Mouse (Mus musculus) liver, embryonic 15.5 days (tissue): Measurements from ENCODE around the gene Pnma5. TPM values are rescaled to one million over a fixed set of nuclear protein-coding genes. Genes with fewer than 3 reads are reported as not detected.
"Not testable (repeated sequence)": the region's sequence is repeated elsewhere in the genome, so short reads cannot be mapped to it uniquely, and the experiment has no call there.

ENCODE experiments used
- ATAC-seq: fragments of 200-750 bp; cut with Nextera tagmentation; 2 replicates; pipeline ENCODE4 v1.8.0; 2017; ENCODE audit warnings: moderate number of reproducible peaks, mild to moderate bottlenecking, moderate library complexity; ENCODE audit not compliant: insufficient read depth
- H3K27ac ChIP-seq: fragments of 300-500 bp; sonication (generic); replicated peaks from 2 replicates; pipeline ENCODE4 v1.5.1; 2015; ENCODE audit warnings: mild to moderate bottlenecking, inconsistent platforms
- H3K27me3 ChIP-seq: fragments of 300-500 bp; sonication (generic); 2 replicates; pipeline ENCODE4 v1.6.1; 2015; ENCODE audit warnings: mild to moderate bottlenecking, inconsistent platforms
- H3K36me3 ChIP-seq: fragments of 300-500 bp; sonication (generic); replicated peaks from 2 replicates; pipeline ENCODE4 v1.6.1; 2015; ENCODE audit warnings: moderate library complexity, mild to moderate bottlenecking, inconsistent platforms
- H3K4me1 ChIP-seq: fragments of 300-500 bp; sonication (generic); replicated peaks from 2 replicates; pipeline ENCODE4 v1.6.1; 2015; ENCODE audit warnings: inconsistent platforms
- H3K4me2 ChIP-seq: fragments of 300-500 bp; sonication (generic); 2 replicates; pipeline ENCODE4 v1.6.1; 2015; ENCODE audit warnings: moderate library complexity, mild to moderate bottlenecking, inconsistent platforms
- H3K4me3 ChIP-seq: fragments of 300-500 bp; sonication (generic); replicated peaks from 2 replicates; pipeline ENCODE4 v1.5.1; 2015; ENCODE audit warnings: mild to moderate bottlenecking, inconsistent platforms
- H3K9ac ChIP-seq: fragments of 300-500 bp; sonication (generic); 2 replicates; pipeline ENCODE4 v1.6.1; 2015; ENCODE audit warnings: moderate library complexity, mild to moderate bottlenecking, inconsistent platforms
- H3K9me3 ChIP-seq: fragments of 300-500 bp; sonication (generic); replicated peaks from 2 replicates; pipeline ENCODE4 v1.6.1; 2016; ENCODE audit warnings: inconsistent platforms
- WGBS: fragments of 180-500 bp; shearing (Covaris S2); methylation state at CpG from one replicate; pipeline ENCODE4 v1.1.7; 2015; ENCODE audit warnings: mixed read lengths; ENCODE audit not compliant: insufficient replicate concordance; 5-methylcytosine and 5-hydroxymethylcytosine counted together
- polyA plus RNA-seq: library from polyadenylated mRNA; unstranded; fragments of >200 nt; fragmentation: Nextera tagmentation; extraction: Ambion mirVana; gene quantifications from 2 replicates; pipeline ENCODE4 v1.2.1, GENCODE M21; 2015

The Pnma5 gene
- 0.06 TPM in 1 of 2 replicates, not detected in the other for polyA plus RNA-seq

DNA sequence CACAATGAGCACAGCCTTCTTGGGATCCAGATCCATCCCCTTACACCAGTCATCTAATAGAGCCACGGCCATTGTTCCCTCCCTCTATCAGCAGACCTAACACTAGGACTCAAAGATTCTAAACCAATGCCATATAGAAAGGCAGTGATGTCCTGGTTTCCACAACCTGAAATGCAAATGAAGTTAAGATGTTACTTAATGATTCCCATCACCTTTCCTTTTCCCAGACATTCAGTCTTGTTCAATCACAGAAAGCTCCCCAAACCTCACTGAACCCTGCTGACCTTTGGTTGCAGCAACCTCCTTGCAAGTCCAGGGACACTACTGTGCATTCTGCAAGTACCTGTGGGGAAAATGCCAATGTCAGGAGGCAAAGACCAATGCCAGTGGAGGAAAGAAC lies at the start of gene Pnma5:
Pnma5 (minus strand) TSS at position 101 of the 400 bp plus-strand sequence.
- H3K4me3 ChIP-seq, result no peak within 1 kb of the TSS
- no peaks in the 10 kb centered on the region for H3K36me3 ChIP-seq
- H3K9ac ChIP-seq, result no peak within 1 kb of the TSS
- no peak for ATAC-seq
- peaks cover 7% of the 10 kb centered on the region; the same call in 1 of the 2 replicates for H3K27me3 ChIP-seq
- H3K9me3 ChIP-seq, result no peaks in the 10 kb centered on the region
- no peaks in the 10 kb centered on the region for H3K4me1 ChIP-seq
- H3K27ac ChIP-seq, result no peak within 1 kb of the TSS
- no peak within 1 kb of the TSS for H3K4me2 ChIP-seq
- WGBS, result 49% methylated on average over 1 of the region's 1 CpGs

DNA sequence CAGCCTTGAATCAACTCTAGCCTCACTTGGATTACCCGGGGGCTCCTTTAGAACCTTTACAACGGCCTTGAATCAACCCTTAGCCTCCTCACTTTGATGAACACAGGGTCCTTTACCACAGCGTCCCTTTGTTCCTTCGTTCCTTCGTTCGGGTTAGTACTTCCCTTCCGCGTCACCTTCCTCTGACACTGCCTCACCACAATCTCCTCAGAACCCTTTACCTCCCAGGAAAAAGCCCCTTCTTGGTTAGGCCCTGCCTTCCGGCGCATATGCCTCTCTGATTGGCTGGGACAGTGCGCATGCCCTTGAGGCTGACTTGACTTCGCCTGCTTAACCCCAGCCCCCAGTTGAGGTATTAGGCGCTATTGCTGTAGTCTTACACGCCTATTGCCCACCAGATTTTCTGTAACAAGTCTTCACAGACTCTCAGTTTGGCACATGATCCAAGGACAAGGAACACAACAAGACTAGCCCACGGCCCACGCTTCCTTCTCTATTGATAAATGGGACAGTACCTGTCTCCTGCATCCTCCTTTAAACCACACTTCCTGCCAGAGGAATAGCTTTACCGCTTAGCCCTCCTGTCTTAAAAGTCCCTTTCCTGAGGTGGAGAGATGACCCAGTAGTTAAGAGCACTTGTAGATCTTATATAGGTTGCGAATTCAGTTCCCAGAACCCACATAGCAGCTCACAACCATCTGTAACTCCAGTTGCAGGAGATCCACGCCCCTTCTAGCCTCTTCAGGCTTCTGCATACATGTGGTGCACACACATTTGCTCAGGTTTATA lies 45.6 kb upstream of the Pnma5 start, which contains the start of gene Xlr4a:
Xlr4a (minus strand) TSS at position 212 of the 789 bp plus-strand sequence.
- H3K27me3 ChIP-seq, H3K4me2 ChIP-seq, H3K9ac ChIP-seq, H3K27ac ChIP-seq, H3K4me3 ChIP-seq, H3K36me3 ChIP-seq, ATAC-seq, H3K4me1 ChIP-seq, H3K9me3 ChIP-seq: not testable (repeated sequence)
- WGBS, result 48% methylated on average over 19 of the region's 19 CpGs

DNA sequence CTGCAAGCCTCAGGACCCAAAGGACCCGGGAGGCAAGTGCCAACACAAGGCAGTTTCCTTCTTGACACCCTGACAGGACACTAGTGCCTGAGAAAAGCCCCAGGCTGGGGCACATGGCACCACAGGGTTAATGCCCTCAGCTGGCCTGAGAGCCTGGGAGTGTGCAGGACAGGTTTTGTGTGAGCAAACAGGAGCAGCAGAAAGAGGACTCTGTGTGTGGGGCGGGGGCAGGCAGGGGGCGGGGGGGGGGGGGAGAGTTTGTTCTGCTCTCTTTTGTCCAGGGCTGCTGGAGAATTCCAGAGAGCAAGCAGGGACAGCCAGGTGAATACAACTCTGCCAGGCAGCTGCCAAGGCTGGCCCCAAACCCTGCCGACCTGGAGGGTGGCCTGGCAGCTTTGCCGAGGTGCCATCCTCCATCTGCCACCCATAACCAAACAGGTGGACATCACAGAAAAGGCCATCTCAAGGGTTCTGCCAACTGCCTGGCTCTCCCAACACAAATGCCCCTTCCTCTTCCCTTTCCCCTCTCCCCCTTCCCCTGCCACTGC lies 29.9 kb upstream of the Pnma5 start:
- H3K4me1 ChIP-seq, H3K36me3 ChIP-seq, H3K27me3 ChIP-seq, H3K27ac ChIP-seq, H3K4me2 ChIP-seq, H3K9me3 ChIP-seq, H3K4me3 ChIP-seq, H3K9ac ChIP-seq, ATAC-seq: not testable (repeated sequence)
- WGBS, result 29% methylated on average over 1 of the region's 5 CpGs

DNA sequence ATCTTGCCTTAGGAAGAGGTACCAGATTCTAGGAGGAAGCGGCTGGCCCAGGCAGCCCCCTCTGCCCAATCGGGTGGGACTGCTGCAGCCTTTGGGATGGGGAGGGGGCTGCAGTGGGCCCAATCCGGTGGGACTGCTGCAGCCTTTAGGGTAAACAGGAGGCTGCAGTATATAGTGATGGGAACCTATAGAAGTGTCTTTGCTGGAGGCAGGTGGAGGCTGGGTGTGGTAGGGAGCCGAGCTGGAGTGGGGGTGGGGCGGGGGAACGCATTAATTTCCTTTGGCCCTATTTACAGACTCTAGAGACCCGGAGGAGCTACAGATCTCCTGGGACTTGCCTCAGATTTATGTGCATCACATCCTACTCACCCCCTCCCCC lies 27.5 kb upstream of the Pnma5 start, which contains the start of gene Pnma3:
Pnma3 (plus strand) TSS at position 373 of the 379 bp plus-strand sequence.
- ATAC-seq, result no peak
- no peak within 1 kb of the TSS for H3K4me3 ChIP-seq
- peaks cover 9% of the 10 kb centered on the region; the same call in 1 of the 2 replicates for H3K27me3 ChIP-seq
- 22% methylated on average over 7 of the region's 7 CpGs for WGBS
- H3K4me1 ChIP-seq, result no peaks in the 10 kb centered on the region
- H3K9me3 ChIP-seq, result no peaks in the 10 kb centered on the region
- H3K9ac ChIP-seq, result no peak within 1 kb of the TSS
- H3K27ac ChIP-seq, result no peak within 1 kb of the TSS
- no peak within 1 kb of the TSS for H3K4me2 ChIP-seq
- H3K36me3 ChIP-seq, result no peaks in the 10 kb centered on the region

DNA sequence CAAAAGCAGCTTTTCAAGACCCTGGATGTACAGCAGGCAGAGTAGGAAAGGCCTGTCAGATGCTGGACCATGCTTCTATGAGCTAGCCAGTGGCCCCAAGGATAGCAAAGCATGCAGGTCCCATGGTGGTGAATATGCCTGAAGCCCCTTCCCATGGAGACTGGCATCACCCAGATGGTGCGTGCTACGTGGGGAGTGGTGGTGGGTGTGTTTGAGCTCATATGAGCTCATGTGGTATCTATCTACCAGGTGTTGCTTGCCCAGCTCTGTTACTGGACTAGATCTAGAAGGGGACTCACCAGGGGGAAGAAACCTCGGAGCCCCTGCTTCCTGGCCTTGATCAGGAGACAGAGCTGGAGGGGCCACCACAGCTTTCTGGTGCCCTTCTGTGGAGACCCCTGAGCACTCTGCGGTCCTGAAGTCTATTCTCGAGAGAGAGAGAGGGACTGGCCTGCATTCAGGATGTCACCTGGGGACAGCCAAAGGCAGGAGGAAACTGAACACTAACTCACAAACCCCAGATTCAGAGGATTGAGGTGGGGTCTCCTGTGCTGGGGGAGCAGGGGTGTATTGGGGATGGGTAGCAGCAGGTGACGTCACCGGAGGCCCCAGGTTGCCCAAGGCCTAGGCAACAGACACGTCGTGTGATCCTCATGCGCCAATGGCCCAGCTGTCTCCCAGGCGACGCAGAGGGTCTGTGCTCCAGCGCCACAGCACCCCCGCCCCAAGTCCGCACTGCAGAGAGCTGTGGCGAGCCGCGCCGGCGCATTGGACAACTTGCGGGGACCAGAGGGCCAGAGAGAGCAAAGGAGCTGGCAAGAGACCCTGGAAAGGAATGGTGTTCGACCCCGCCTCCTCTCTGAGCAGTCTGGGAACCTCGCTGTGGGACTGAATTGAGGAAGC lies 26.9 kb upstream of the Pnma5 start:
- no peak for ATAC-seq
- H3K9me3 ChIP-seq, result no peaks in the 10 kb centered on the region
- WGBS, result 34% methylated on average over 24 of the region's 24 CpGs
- H3K27ac ChIP-seq, result no peak overlapping the region
- H3K27me3 ChIP-seq, result peaks cover 9% of the 10 kb centered on the region; the same call in 1 of the 2 replicates
- no peaks in the 10 kb centered on the region for H3K4me1 ChIP-seq
- H3K9ac ChIP-seq, result no peak overlapping the region
- no peak overlapping the region for H3K4me2 ChIP-seq
- no peaks in the 10 kb centered on the region for H3K36me3 ChIP-seq
- no peak overlapping the region for H3K4me3 ChIP-seq

DNA sequence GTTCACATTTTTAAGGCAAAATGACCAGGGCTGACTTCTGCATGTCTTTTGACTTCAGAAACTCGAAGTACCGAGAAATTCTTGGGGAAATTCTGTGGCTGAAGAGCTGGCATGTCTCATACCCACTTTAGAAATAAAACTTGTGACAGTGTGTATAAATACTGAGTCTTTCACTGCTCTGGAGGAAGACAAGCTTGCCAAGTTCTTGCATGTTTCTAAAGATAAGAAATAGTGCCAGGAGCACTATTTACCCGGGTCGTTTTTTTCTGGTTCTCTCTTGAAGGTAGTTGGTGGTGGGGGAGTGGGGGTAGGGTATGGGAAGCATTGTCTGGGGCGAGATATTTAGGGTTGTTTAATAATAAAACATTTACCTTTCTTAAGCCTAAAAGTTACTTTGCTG lies 25.4 kb upstream of the Pnma5 start:
- Histone ChIP-seq H3K27me3 (peaks cover 9% of the 10 kb centered on the region; the same call in 1 of the 2 replicates), H3K9ac (no peak overlapping the region), H3K36me3 (no peaks in the 10 kb centered on the region), H3K4me2 (no peak overlapping the region), H3K9me3 (no peaks in the 10 kb centered on the region), H3K4me1 (no peaks in the 10 kb centered on the region), H3K27ac (no peak overlapping the region), H3K4me3 (no peak overlapping the region)
- ATAC-seq, result no peak
- 30% methylated on average over 5 of the region's 5 CpGs for WGBS

DNA sequence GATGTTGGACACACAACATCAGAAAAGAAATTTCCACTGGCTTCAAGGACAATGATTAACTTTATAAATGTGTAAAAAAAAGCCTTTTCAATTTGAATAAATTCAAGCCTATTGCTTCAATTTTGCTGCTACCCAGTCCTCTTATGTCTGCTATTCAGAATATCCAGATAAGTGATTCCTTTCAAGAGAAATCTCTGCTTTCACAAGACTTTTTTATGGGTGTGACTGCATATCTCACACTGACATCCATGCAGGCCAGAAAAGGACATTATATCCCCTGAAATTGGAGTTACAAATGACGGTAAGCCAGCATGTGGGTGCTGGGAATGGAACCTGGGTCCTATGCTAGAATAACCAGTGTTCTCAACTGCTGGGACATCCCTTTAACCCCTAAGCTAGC lies 24.6 kb upstream of the Pnma5 start:
- WGBS, result 31% methylated on average over 1 of the region's 1 CpGs
- Histone ChIP-seq H3K9me3 (no peaks in the 10 kb centered on the region), H3K27me3 (peaks cover 9% of the 10 kb centered on the region; the same call in 1 of the 2 replicates), H3K4me3 (no peak overlapping the region), H3K27ac (no peak overlapping the region), H3K36me3 (no peaks in the 10 kb centered on the region), H3K4me2 (no peak overlapping the region), H3K9ac (no peak overlapping the region), H3K4me1 (no peaks in the 10 kb centered on the region)
- no peak for ATAC-seq

DNA sequence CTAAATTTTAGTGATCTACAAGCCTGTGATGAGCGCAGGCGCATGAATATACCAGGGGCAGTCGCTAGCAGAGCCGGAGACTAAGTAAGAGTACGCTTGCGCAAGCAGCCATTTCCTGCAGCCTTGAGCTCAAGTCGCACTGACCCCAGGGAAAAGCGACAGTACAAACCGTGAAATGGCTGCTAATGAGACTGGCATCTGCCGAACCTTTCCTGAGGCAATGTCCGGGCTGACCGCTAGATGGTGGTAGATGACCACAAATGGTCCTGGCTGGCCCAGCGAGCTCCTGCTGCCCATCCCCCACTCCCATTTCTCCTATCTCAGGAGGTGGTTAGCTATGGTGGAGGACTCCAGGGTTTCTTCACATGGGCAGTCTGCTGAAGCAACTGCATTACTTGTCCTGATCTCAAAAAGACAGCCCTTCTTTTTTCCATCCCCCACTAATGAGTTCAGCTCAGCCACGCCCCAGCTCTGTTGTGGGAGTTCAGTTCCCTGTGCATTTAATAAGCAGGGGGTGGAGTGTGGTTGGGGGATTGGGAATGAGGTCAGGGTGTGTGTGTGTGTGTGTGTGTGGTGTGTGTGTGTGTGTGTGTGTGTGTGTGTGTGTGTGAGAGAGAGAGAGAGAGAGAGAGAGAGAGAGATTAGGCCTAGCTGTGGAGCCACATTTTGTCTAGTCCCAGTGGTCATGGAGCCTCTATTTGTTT lies 17.1 kb upstream of the Pnma5 start:
- no peak overlapping the region for H3K9ac ChIP-seq
- H3K4me2 ChIP-seq, result peak overlapping the region; percentile 25
- no peaks in the 10 kb centered on the region for H3K27me3 ChIP-seq
- H3K27ac ChIP-seq, result no peak overlapping the region
- no peaks in the 10 kb centered on the region for H3K9me3 ChIP-seq
- no peaks in the 10 kb centered on the region for H3K4me1 ChIP-seq
- H3K4me3 ChIP-seq, result no peak overlapping the region
- H3K36me3 ChIP-seq, result no peaks in the 10 kb centered on the region
- ATAC-seq, result peak; percentile 67
- 13% methylated on average over 14 of the region's 14 CpGs for WGBS

DNA sequence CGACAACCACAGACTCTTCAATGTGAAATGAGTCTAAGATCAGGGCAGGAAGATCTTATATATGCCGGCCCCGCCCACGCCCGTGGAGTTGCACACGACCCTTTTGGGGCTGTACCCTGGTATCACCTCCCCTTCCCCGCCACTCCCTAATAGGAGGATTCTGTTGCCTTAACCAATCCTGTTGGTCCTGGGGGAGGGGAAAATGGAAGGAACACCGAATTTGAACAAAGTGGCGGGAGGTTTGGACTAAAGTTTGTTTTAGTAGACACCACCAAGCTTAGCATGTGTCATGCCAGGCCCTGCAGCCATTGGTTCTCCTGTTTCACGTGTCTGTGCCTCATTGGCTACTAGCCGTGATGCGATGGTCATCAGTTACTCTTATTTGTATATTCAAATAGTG lies 2.8 kb upstream of the Pnma5 start:
- Histone ChIP-seq H3K36me3 (no peaks in the 10 kb centered on the region), H3K27ac (no peak overlapping the region), H3K27me3 (peaks cover 7% of the 10 kb centered on the region; the same call in 1 of the 2 replicates), H3K4me1 (no peaks in the 10 kb centered on the region), H3K4me3 (no peak overlapping the region), H3K9ac (no peak overlapping the region), H3K9me3 (no peaks in the 10 kb centered on the region), H3K4me2 (no peak overlapping the region)
- WGBS, result 60% methylated on average over 12 of the region's 12 CpGs
- no peak for ATAC-seq

DNA sequence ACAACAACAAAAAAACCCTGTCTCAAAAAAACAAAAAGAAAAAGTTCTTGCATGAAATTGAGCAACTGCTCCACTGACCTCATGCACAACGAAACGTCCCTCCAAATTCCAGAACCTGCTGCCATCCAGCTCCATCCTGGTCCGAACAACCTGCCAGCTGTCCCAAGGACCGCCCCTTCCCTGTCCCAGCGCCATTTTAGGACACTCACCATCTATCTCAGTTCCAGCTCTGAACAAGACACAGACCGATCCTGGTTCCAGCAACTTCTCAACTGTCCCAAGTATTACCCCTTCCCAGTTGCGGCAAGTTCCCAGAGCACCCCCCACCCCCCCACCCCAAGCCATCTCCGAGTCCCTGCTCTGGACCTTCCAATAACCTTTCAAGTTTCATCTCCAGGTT lies 1.9 kb upstream of the Pnma5 start:
- ATAC-seq, result no peak
- H3K27ac ChIP-seq, result no peak overlapping the region
- H3K9me3 ChIP-seq, result no peaks in the 10 kb centered on the region
- H3K4me1 ChIP-seq, result no peaks in the 10 kb centered on the region
- H3K9ac ChIP-seq, result no peak overlapping the region
- no peaks in the 10 kb centered on the region for H3K36me3 ChIP-seq
- H3K4me3 ChIP-seq, result no peak overlapping the region
- H3K4me2 ChIP-seq, result no peak overlapping the region
- WGBS, result 58% methylated on average over 8 of the region's 8 CpGs
- peaks cover 7% of the 10 kb centered on the region; the same call in 1 of the 2 replicates for H3K27me3 ChIP-seq
